Mouse (Mus musculus): ENCODE measurements around the gene Gpc5.

The Gpc5 gene

DNA sequence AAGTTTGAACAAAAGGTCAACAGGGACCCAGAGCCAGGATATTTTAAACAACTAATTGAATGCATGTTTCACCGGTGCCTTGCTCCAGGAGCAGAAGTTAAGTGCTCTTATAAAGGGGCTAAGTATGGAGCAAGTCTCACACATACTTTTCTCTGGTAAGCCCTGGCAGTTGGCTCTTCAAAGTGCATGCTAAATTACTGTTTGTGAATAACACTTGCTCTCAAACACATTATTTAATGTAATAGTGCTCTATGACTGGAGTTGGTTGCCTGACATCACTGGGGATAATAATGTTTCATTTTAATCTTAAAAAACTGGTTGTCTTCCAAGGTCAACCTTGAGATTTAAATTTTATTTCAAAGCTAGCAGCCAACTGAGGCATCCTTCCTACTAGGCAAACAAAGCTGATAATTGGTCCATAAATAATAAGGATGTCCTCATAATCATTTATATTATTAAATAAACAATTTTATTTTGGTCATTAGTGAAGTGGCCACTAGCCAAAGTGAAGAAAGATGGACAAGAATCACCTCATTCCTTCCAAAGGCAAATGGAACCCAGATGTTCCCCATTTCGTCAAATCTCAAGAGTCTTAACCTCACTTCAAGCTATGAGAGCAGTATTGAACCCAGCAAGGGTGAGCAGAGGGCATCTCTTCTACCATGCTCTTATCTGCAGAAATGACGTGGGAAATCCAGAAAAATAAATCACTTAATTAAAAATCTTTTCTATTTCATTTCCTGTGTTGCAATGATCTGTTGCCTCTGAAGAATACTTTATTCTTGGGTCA is 488.6 kb downstream of the Gpc5 start:
- no peak for DNase-seq

DNA sequence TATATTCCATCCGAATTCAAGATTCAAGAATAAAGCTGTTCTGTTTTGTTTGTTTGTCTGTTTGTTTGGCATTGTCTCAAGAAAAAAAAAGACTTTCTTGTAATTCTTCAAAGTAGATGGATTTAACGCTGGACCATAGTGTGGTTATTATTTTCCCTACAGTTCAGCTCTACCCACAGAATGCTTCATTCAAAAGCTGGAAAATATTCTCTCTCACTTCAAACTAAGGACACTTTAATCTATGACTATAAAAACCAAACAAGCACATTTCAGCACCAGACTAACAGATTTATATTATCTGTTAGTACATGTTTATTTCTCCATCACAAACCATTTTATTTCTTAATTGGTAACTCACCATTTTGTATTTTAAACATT is 489.2 kb downstream of the Gpc5 start:
- no peak for DNase-seq

DNA sequence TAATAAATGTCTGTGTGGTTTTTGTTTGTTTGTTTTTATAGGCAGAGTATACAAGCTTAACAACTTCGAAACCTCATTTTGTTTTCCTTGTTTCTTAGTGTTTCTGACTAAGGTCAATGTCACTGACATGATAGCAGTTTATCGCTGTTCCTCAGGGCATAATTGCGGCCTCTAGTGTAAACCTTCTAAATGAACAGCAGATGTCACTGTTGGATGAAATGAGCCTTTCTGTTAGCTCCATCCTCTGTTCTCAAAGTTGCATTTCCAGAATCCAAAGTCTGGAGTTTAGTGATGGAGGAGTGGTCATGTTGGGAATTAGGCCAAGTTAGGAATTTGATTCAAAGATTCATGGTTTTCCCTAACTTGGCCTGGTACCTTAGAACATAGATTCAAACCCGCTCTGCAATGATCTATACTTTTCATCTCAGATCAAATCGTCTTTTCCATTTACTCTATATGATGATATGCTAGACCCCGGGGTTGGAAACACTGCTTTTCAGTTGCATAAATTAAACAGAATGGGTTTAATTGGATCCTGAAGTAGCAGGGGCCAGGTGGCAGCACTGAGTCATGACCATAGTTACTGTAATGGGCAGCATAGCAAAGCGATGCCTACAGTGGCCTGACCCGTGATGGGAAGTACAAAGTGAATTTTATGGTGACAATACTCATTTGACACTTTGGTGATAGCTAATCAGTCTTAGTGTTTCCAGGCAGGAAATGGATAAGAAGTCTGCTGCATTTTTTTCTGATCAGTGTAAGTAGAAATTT is 508.4 kb downstream of the Gpc5 start:
- DNase-seq = no peak

DNA sequence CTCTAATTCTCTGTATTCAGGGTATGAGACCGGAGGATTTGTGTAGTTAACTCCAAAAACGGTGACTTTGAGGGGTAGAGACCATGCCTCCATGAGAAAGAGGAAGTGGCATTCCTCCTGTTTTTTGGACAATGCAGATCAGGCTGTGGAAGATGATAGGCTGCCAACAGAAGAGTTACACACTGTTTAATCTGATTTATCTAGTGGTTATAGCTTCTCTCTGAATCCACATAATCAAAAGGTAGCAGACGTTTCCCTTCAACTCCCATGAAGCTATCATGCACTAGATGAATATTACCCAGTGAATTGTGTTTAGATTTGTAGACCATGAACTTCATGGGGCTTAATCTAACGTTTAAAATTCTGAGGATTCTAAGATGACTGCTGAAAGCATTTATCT is 522.1 kb downstream of the Gpc5 start:
- DNase-seq = no peak

DNA sequence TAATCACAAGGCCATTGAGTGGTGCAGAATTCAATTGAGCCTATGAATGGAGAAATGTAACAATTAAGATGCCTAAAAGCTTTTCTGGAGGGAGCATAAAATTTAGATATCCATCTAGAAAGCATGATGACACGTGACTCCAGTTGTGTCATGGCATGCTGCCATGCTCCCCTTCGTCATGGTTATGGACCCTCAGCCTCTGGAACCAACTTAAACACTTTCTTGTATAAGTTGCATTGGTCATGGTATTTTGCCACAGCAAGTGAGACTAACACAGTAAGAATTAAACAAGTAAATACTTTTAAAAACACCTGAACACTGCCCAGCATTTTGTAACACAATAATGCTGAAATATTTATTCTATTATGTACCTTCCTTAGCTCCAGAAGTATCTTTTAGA is 524.3 kb downstream of the Gpc5 start:
- DNase-seq = no peak

DNA sequence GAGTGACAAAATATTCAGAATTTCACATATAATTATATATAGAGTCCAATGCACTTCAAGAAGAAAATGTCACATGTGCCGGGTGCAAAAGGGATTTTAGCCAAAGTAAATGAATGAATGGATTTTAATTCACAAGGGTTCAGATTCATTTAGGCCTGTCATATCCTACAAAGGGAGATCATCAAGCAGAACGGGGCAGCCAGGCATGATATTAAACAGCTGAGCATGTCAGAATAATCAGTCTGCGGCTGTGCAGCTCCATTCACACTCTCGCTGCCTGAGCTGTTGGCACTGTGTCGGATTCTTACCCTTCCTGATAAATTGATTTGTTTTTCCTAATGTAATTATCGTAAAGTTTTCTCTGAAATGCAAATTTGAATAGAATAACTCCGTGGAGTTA is 524.8 kb downstream of the Gpc5 start:
- DNase-seq = no peak

DNA sequence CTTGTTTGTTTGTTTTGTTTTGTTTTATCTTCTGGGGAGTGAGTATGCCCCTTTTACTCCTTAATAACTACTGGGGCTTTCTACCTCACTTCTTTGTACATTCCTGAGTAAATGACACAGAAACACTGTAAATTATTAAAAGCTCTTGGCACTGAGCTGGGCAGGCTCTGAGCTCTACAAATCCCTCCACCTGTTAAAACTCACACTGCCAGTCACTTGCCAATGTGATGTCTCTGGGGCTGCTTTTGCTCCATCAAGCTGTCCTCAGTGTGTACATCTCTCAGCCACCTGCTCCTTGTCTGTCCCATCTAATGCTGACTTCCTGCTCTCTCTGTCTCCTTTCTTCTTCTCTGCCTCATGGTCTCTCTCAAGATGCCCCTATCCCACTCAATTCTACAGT is 528.5 kb downstream of the Gpc5 start:
- peak; percentile 3 for DNase-seq

DNA sequence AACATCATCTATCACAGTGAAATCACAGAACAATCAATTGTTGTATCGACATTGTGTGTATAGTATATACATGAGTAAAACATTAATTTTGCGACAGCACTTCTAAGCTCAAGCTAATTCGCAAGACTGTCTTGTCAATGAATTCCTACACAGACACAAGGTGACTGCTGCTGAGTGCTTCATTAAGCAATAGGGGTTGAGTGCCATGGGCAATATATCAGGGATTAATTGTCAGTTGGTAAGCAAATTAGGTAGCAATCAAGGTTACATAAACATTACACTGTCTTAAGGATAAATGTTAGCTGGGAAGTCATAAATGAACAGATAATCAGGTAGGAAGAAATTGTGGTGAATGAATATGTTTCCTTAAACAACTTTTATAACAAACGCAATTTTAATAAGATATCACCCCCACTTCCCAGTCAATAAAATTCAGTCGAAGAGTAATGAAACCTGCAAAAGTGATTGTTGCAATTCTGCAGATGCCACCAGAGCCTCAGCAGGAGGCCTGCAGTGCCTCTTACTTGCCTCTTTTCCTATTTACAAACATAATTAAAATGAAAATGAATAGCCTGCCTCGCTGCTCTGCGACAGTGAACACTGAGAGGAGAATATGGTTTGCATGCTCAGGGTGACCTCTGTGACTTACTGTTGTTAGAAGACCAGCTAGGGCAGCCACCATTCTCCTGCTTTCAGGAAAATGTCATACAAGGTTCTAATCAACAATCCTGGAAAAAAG is 539.3 kb downstream of the Gpc5 start:
- no peak for DNase-seq

DNA sequence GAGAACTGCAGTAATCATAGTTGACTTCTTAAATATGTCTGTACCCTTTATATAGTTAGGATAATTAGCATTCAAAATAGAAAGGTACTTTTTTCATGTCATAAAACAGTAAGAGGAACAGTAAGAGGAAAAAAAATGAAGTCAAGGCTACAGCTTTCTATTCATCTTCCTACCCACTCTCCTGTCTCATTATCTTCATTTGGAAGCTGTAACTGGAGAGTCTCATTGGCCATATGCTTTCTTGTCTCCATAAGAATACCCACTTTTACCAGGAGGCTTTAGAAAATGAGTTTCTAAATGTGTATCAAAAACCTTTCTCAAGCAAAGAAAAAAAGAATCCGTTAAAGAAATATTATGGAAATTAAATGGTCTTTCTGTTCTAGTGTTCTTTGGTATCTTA is 541.3 kb downstream of the Gpc5 start:
- no peak for DNase-seq

DNA sequence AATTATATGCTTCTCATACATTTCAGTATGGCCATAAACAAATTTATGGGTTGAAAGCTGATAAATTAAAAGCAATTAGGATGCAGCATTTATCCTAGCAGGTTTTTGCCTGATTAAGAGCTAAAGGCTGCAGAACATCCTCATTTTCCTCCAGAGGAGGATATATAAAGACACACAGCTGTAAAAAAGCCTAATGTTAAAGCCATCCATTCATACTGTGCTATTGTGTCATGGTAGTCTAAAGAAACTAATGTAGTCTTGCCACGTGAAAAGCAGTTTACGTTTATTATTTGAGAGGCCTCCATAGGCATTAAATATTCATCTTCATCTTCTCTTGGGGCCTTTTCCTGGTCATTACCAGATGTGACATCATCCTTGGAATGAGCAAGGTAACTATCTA is 587.9 kb downstream of the Gpc5 start:
- DNase-seq = no peak

DNA sequence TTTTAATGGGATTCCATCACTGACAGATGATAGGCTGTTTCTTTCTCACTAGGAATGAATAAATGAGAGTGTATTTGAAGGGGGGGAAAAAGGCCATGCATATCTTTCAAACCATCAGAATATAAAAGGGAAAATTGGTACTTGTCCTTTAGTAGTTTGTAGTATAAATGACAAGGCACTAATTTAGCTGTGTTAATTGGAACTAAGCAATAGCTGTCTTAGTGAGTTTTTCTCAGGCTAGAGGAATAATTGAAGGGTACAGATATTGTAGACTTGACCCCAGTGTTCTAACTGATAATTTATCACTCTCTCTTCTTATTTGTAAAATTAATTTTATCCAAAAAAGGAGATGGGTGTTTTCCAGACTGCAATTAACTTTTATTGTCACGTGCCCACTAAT is 654.0 kb downstream of the Gpc5 start:
- DNase-seq = no peak

DNA sequence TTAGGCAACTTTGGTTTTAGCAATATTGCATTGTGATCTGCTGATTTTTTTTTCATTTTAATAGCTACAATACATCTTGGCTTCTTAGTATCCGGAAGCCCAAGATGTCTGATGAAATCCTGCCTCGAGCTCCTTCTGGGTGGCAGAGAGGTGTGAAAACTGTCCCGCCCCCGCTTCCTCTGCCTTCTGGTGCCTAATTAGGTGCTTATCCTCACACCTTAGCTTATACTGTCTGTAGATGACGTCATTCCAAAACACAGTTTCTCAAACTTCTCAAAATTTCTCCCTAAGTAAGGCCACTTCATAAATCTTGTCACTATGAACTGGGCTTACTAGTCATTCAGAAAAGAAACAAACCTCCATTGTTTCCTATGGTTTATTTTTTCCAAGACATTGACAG is 668.2 kb downstream of the Gpc5 start:
- DNase-seq = no peak

DNA sequence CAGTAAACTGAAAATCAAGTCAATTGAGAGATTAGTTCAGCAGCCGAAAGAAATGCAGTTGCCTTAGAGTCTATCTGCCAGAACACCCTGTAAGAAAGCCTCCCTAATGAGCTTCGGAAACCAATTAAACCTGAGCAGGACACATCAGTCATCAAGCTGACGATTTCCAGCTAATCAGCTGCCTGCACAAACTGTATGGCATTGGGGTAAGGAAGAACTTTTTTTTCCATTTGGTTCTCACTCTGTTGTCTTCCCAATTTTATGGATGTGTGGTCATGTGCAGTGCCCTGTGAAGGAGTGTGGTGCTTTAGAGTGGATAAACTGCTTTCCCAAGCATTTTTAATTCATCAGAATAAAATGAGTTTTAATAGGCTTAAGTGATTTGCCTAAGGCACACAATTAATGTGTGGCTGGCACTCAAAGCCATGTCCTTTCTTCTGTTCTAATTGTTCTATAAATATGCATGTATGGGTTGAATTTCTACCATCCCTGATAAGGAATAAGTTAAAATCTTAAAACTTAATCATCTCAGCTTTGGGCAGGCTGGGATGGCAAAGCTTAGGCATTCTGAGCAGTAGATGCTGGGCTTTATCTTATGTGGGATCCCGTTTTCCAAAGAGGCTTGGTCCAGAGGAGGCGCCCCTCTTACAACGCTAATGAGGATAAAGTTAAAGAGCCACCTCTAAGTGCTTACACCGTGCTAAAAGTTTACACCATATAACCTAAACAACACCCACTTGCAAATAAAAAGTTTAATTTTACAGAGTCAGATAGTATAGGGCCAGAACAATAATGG is 687.6 kb downstream of the Gpc5 start:
- no peak for DNase-seq

DNA sequence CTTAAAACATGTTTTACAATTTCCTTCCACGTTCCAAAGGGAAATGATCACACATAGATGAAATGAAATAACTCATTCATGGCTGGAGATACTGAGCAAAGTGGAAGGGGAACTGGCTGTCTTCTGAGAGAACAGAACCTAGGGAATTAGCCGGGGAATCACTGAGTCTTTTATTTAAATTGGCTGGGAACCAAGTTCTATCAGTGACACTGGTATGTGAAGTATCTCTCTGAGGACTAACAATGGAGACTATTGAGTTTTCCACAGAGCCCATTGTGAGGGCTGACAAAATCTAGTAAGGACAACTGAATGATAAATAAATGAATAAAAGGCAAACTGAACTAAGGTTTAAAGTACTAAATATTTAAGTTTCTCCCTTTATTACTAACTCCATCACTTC is 712.7 kb downstream of the Gpc5 start:
- DNase-seq = no peak

DNA sequence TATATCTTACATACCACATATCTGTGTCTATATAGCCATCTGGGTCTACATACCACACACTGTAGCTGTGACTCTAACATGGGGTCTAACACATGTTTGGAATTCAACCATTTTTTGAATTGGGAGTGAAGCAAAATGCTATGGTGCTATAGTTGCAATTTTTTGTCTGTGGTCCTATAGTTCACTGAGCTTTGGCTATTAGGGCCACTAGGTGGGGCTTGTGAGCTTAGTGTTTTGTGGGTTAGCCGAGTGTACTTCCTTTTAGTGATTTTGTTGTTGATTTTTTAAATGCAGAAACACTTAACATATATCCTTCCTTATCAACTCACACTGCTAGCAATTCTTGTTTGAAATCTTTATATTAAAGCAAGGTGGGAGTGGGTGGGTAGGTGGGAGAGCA is 727.0 kb downstream of the Gpc5 start:
- DNase-seq = no peak

DNA sequence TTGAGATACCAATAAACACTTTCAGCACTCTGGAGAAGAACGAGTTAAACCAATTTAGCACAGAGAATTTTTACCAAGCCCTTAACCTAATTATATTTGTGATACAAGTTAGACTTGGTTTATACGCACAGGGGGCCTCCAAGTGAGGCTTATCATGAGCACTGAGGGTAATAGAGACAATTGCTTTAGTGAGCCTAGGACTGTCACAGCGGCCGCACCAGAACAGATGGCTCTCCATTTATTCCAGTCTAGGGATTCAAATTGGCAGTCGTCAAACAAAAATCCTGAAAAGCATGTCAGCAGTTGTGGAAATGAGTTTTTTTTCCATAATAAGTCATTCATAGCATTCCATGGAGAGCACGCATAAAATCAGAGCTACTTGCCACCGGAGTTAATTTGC is 729.6 kb downstream of the Gpc5 start:
- DNase-seq = no peak

DNA sequence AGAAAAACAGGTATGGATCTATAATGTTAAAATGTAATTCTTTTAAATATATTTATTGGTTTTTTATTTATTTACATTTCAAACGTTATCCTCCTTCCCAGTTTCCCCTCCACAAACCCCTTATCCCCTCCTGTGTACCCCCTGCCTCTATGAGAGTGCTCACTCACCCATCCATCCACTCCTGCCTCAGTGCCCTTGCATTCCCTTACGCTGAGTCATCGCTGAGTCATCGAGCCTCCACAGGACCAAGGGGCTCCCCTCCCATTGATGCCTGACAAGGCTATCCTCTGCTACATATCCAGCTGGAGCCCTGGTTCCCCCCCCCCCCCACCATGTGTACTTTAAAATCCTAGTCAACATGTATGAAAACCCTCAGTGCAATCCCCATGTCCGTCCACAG is 738.5 kb downstream of the Gpc5 start:
- DNase-seq = no peak

DNA sequence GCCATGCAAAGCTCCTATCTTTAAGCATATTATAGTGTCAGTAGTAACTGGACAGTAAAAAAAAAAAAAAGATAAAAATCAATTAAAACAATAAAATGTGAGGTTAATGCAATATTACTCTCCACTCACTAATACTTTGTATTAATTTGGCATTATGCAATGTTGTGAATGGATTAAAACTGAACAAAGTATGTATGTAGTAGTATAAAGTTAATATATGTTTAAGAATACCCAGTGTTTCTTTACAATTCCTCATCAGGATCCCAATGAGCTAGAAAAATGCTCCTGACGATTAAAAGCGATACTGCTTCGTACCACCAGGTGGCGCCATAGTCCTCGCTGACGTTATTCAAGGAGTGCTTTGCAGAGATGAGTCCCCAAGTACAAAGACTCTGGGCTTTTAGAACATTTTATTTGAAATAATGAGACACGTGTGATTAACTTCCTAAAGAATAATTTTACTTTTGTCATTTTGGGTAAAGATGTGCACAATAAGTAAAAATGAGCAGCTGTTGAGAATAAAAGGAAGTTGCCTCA is 739.3 kb downstream of the Gpc5 start:
- DNase-seq = peak; percentile 26

DNA sequence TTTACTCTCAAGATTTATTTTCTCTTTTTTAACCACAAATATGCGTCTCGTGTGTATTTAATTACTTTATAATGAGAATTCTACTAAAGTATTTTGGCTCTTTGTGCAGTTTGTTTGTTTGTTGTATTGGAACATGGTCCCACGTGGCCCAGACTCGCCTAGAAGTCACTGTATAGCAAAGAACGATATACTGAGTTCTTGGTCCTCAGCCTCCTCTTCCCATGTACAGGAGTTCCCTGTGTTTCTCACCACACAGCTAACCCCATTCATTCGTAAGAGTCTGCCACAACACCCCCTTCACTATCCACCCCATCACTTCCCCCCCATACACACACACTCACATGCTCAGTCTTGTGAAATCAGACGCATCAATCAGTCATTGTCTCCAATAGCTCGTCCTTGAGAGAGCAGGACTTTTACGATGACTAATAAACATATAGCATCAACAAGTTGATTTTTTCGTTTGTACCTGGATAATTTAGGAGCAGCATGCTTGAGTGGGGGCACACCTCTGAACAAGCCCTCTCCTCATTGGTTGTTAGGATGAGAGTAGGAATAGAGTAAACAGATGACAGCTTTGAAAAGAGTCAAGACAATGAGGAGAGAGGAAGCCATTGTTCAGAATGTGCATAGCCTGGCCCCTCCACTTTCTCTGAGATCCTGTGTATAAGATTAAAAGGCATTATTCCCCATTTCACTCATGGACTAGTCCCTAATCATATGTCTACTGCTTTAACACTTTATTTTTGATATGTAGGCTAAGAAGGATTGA is 740.0 kb downstream of the Gpc5 start:
- no peak for DNase-seq

DNA sequence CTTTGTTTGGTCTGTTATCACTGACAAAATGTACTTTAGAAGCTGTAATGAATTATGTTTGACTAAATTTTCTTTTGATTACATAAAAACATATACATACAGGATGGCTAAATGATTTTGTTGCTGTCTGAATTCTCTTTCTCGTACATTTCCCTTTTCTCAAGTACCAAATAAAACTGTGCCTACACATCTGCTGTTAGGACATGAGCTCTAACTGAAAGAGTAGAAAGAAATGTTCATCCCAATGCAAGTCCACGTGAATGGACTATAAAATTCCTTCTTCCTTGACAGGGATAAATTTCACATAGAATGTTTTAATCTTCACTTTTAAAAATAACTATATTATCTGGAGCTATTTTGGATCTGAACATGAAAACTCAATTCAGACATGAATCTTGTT is 751.8 kb downstream of the Gpc5 start:
- no peak for DNase-seq

DNA sequence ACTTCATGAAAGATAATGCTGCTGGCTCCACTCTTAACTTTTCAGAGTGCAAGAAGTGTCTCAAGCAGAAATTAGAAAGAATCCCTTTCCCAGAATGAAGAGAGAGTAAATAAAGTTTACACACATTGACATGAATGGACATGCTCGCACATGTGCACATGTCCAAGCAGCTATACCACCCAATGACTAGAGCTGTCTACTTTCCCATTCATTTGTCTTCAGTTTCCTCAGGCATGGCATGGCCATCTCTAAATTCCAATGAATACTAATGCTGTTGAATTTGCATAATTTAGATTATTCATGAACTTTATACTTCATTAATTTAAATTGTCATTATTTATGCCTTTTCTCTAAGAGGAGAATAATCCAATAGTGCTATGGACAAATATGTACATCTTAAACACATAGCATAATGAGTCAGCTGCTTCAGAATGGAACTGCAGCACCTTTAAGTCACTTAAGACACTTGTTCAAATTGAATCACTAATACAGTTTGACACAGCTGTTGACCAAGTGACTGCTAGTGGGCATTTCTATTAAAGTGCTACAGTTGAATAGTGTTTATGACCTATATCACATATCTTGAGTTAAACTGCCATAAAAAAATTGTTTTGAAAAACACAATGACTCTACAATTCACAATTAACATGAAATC is 752.9 kb downstream of the Gpc5 start:
- no peak for DNase-seq

DNA sequence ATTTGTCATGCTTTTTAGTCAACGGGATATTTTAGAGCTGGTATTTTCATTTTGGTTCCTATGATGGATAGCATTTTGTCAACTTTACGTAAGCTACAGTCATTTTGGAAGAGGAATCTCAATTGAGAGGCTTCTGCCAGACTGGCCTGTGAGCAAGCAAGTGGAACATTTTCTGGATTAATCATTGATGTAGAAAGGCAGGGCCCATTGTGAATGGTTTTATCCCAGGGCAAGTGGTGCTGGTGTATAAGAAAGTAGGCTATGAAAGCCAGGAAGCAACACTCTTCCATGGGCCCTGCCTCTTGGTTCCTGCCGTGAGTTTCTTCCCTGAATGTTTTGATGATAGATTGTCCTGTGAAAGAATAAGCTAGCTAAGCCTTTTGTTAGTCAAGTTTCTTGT is 777.1 kb downstream of the Gpc5 start:
- DNase-seq = peak; percentile 33

Data from kidney, adult 11 months (tissue).